In genomic region chr1:66863741-66864495, GRCm38 (mm10) we compare ENCODE assay signal across 7 mouse cellular contexts. TPM values are rescaled to one million over a fixed set of nuclear protein-coding genes. Genes with fewer than 3 reads are reported as not detected.
DNase-seq lines count a peak whose midpoint lies in the region; ATAC-seq and TF ChIP-seq lines count a peak whose summit lies in the region.

No protein-coding gene starts in this region.

- H3K4me3 ChIP-seq in heart, embryonic 13.5 days = peak overlapping the region; percentile 71
- peak overlapping the region; percentile 77 for H3K4me3 ChIP-seq in limb, embryonic 14.5 days (replicated peaks; ENCODE audit: low read length)
- peak overlapping the region; percentile 86 for H3K4me3 ChIP-seq in stomach, embryonic 15.5 days (replicated peaks)

- H3K27ac ChIP-seq in heart, embryonic 13.5 days (replicated peaks) = peak overlapping the region; percentile 98
- H3K27ac ChIP-seq in limb, embryonic 14.5 days (replicated peaks; ENCODE audit: low read depth, low read length) = no peak overlapping the region
- H3K27ac ChIP-seq in stomach, embryonic 15.5 days = peak overlapping the region; percentile 69

- ATAC-seq in heart, embryonic 13.5 days (ENCODE audit: extremely low read depth, insufficient number of reproducible peaks, low FRiP score, low TSS enrichment) = no peak
- ATAC-seq in limb, embryonic 14.5 days (ENCODE audit: low FRiP score, low read depth) = no peak
- ATAC-seq in stomach, embryonic 15.5 days (ENCODE audit: insufficient read depth, low FRiP score, low read depth) = no peak
- ATAC-seq in megakaryocyte progenitor cell, adult 5-6 weeks (replicated peaks; ENCODE audit: poor library complexity) = no peak

- H3K36me3 ChIP-seq in heart, embryonic 13.5 days = peaks cover 20% of the 10 kb centered on the region
- H3K36me3 ChIP-seq in limb, embryonic 14.5 days (ENCODE audit: control insufficient read depth, insufficient read depth, low read length) = no peaks in the 10 kb centered on the region
- H3K36me3 ChIP-seq in stomach, embryonic 15.5 days = peaks cover 3% of the 10 kb centered on the region; the same call in 1 of the 2 replicates

- peaks cover 50% of the 10 kb centered on the region for H3K4me1 ChIP-seq in heart, embryonic 13.5 days
- no peaks in the 10 kb centered on the region for H3K4me1 ChIP-seq in limb, embryonic 14.5 days (ENCODE audit: control insufficient read depth, insufficient read depth, low read length)
- H3K4me1 ChIP-seq in stomach, embryonic 15.5 days = peaks cover 3% of the 10 kb centered on the region; the same call in 1 of the 2 replicates

- 11% methylated on average over 9 of the region's 9 CpGs for WGBS in heart, embryonic 13.5 days
- 8% methylated on average over 9 of the region's 9 CpGs for WGBS in limb, embryonic 14.5 days
- WGBS in stomach, embryonic 15.5 days = 11% methylated on average over 9 of the region's 9 CpGs

- peak overlapping the region; percentile 72 for H3K4me2 ChIP-seq in heart, embryonic 13.5 days
- H3K4me2 ChIP-seq in limb, embryonic 14.5 days (replicated peaks; ENCODE audit: low read depth, low read length, severe bottlenecking) = peak overlapping the region; percentile 53
- peak overlapping the region; percentile 59 for H3K4me2 ChIP-seq in stomach, embryonic 15.5 days

- peak; percentile 60 for DNase-seq in A20 (ENCODE audit: low read depth, low spot score)
- peak; percentile 37 for DNase-seq in CD4-positive, CD25-positive, alpha-beta regulatory T cell, adult 2 months (ENCODE audit: low read depth, low spot score)
- no peak for DNase-seq in limb, embryonic 14.5 days (ENCODE audit: low spot score)
- no peak for DNase-seq in layer of hippocampus, postnatal 10 days (ENCODE audit: low spot score in 2 of 2)

- no peaks in the 10 kb centered on the region for H3K27me3 ChIP-seq in heart, embryonic 13.5 days (replicated peaks)
- no peaks in the 10 kb centered on the region for H3K27me3 ChIP-seq in limb, embryonic 14.5 days (ENCODE audit: control insufficient read depth, insufficient read depth, low read length)
- no peaks in the 10 kb centered on the region for H3K27me3 ChIP-seq in stomach, embryonic 15.5 days (replicated peaks)

- H3K9me3 ChIP-seq in heart, embryonic 13.5 days = 0 out of 2 replicates have a peak, but pooled peaks cover 2% of the 10 kb centered on the region
- peaks cover 9% of the 10 kb centered on the region; the same call in 1 of the 2 replicates for H3K9me3 ChIP-seq in limb, embryonic 14.5 days (ENCODE audit: control insufficient read depth, low read length)
- H3K9me3 ChIP-seq in stomach, embryonic 15.5 days = no peaks in the 10 kb centered on the region

- peak overlapping the region; percentile 96 for H3K9ac ChIP-seq in heart, embryonic 13.5 days
- no peak overlapping the region for H3K9ac ChIP-seq in limb, embryonic 14.5 days (ENCODE audit: low read depth, low read length, severe bottlenecking)
- H3K9ac ChIP-seq in stomach, embryonic 15.5 days = no peak overlapping the region

- no peak for TF ChIP-seq POLR2A in limb, embryonic 14.5 days (IDR thresholded peaks at IDR 0.05; ENCODE audit: borderline replicate concordance, extremely low read depth, insufficient read depth, insufficient read length)

RNA-seq across cellular contexts. Expression of gene Acadl, which starts 0.8 kb away (rescaled TPM):
- polyA plus RNA-seq in heart, embryonic 13.5 days (2015; fragmentation: Nextera tagmentation; extraction: Ambion mirVana) = 459 and 524 TPM in 2 replicates
- polyA plus RNA-seq in limb, embryonic 14.5 days (2012; rRNA removed) = 20.3 and 32.4 TPM in 2 replicates
- polyA plus RNA-seq in limb, embryonic 14.5 days (2014; fragmentation: Nextera tagmentation; extraction: Ambion mirVana) = 78.7 and 86.0 TPM in 2 replicates
- 163 and 172 TPM in 2 replicates for polyA plus RNA-seq in stomach, embryonic 15.5 days (2015; fragmentation: Nextera tagmentation; extraction: Ambion mirVana)
- 82.3 and 89.0 TPM in 2 replicates for total RNA-seq in megakaryocyte progenitor cell, adult 5-6 weeks (2015)
- 42.3 and 61.4 TPM in 2 replicates for total RNA-seq in megakaryocyte progenitor cell, adult 5-6 weeks (2017)
- total RNA-seq in layer of hippocampus, postnatal 10 days (2021) = 10 to 100 TPM; 38.1 to 42.5 TPM

RNA-seq across cellular contexts. Expression of gene Kansl1l, which starts 46.6 kb away (rescaled TPM):
- 8.7 and 9.0 TPM in 2 replicates for polyA plus RNA-seq in heart, embryonic 13.5 days (2015; fragmentation: Nextera tagmentation; extraction: Ambion mirVana)
- 14.8 and 16.1 TPM in 2 replicates for polyA plus RNA-seq in limb, embryonic 14.5 days (2012; rRNA removed)
- 15.3 and 16.1 TPM in 2 replicates for polyA plus RNA-seq in limb, embryonic 14.5 days (2014; fragmentation: Nextera tagmentation; extraction: Ambion mirVana)
- 14.3 TPM in 2 replicates for polyA plus RNA-seq in stomach, embryonic 15.5 days (2015; fragmentation: Nextera tagmentation; extraction: Ambion mirVana)
- 36.7 and 45.4 TPM in 2 replicates for total RNA-seq in megakaryocyte progenitor cell, adult 5-6 weeks (2015)
- total RNA-seq in megakaryocyte progenitor cell, adult 5-6 weeks (2017) = 24.2 and 28.1 TPM in 2 replicates
- 10 to 100 TPM; 13.8 to 14.0 TPM for total RNA-seq in layer of hippocampus, postnatal 10 days (2021)

Comparison
In these comparisons a context has a peak if more than half of its experiments do, and no peak if none do; other contexts are left out.
1. DNase-seq: peak in A20 (single experiment) and CD4-positive, CD25-positive, alpha-beta regulatory T cell, adult 2 months (single experiment); none in limb, embryonic 14.5 days (single experiment) and layer of hippocampus, postnatal 10 days (0 of 2).
2. Peak in every context shown above with its lines, with median percentiles within 50 percentile points of each other: H3K4me2 ChIP-seq and H3K4me3 ChIP-seq.